Mouse (Mus musculus) spleen, adult 2 months (tissue): ENCODE data around the gene Hesx1. TPM values are rescaled to one million over a fixed set of nuclear protein-coding genes. Genes with fewer than 3 reads are reported as not detected.

Experiments
- DNase-seq, 2 experiments: peaks; one replicate each; pipeline versions ENCODE4 v3.0.0 to v3.0.0-alpha.2; 2012 to 2021; ENCODE audit warnings: low spot score in 2 of 2, low read depth in 1 of 2
- H3K27ac ChIP-seq: fragments of 200-500 bp; 2 replicates; pipeline ENCODE4 v1.5.1; 2012; ENCODE audit warnings: low read length, inconsistent platforms; ENCODE audit not compliant: insufficient read depth
- H3K27me3 ChIP-seq: fragments of 200-500 bp; 2 replicates; pipeline ENCODE4 v1.6.1; 2012; ENCODE audit warnings: mild to moderate bottlenecking, moderate library complexity, low read length, inconsistent platforms; ENCODE audit not compliant: control insufficient read depth, insufficient read depth
- H3K36me3 ChIP-seq: fragments of 200-500 bp; 2 replicates; pipeline ENCODE4 v1.6.1; 2012; ENCODE audit warnings: mild to moderate bottlenecking, low read length, inconsistent platforms; ENCODE audit not compliant: control insufficient read depth, insufficient read depth
- H3K4me1 ChIP-seq: fragments of 200-500 bp; 2 replicates; pipeline ENCODE4 v1.6.1; 2011; ENCODE audit warnings: inconsistent platforms; ENCODE audit not compliant: control insufficient read depth, insufficient read depth, insufficient read length
- H3K4me3 ChIP-seq: fragments of 200-500 bp; 2 replicates; pipeline ENCODE4 v1.5.1; 2011; ENCODE audit warnings: mild to moderate bottlenecking, inconsistent platforms; ENCODE audit not compliant: insufficient read depth, insufficient read length; ENCODE audit errors: extremely low read depth
- CTCF ChIP-seq: fragments of 200-500 bp; IDR thresholded peaks from 2 replicates; pipeline ENCODE4 v1.5.1; 2011; ENCODE audit warnings: mild to moderate bottlenecking, inconsistent platforms; ENCODE audit not compliant: insufficient read depth, insufficient read length, insufficient replicate concordance; ENCODE audit errors: extremely low read depth
- POLR2A ChIP-seq: fragments of 200-500 bp; IDR thresholded peaks from 2 replicates; pipeline ENCODE4 v1.6.1; 2011; ENCODE audit warnings: low read depth, low read length, inconsistent platforms
- WGBS: fragments of 180-500 bp; shearing (Covaris S2); methylation state at CpG from one replicate; pipeline ENCODE4 v1.1.7; 2018; 5-methylcytosine and 5-hydroxymethylcytosine counted together
- polyA plus RNA-seq: library from polyadenylated mRNA; depleted of rRNA; stranded (reverse); fragments of >200 nt; gene quantifications from 2 replicates; pipeline ENCODE4 v1.2.3, GENCODE M21; 2012

The Hesx1 gene
- polyA plus RNA-seq, 1 experiment = not detected

DNA sequence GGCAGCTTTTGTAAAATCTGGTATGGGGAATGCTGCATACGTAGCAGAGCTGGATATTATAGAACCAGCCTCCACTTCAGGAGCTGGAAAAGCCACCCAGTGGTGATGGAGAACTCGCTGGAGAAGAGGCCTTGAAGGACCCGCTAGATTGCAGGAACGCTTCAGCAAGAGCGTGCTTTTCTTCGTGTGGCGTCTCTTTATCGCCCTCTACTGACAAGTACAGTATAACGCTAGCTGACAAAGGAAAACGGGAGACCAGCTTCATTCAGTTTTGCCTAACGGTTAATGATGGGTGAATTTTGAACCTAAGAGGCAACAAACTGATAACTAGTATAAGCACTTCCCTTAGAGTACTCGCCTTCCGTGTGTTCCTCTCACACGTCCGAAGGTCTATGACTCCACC is 35.6 kb downstream of the Hesx1 start:
- TF ChIP-seq CTCF (peak; percentile 62; the same call in 1 of the 2 replicates), POLR2A (no peak)
- Histone ChIP-seq H3K4me1 (no peaks in the 10 kb centered on the region), H3K27ac (no peak overlapping the region), H3K27me3 (no peaks in the 10 kb centered on the region), H3K36me3 (no peaks in the 10 kb centered on the region), H3K4me3 (no peak overlapping the region)
- 2% methylated on average over 15 of the region's 15 CpGs for WGBS
- DNase-seq = peak in 1 of 2 experiments; percentile 30

DNA sequence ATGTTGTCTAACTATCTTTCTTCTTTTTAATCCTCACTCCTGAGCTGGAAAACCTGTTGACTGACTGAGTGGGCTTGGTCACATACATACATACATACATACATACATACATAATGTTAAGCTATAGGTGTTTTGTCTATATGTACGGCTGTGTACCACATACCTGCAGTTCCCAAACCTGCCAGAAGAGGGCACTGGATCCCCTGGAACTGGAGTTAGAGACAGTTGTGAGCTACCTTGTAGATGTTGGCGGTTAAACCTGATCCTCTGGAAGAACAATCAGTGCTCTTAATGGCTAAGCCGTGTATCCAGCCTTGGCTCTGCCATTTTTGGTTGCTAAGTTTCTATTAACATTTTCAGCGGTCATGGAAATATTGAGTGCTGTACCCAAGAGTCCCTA is 36.9 kb downstream of the Hesx1 start:
- H3K4me3 ChIP-seq = no peak overlapping the region
- WGBS = 49% methylated on average over 4 of the region's 4 CpGs
- no peaks in the 10 kb centered on the region for H3K27me3 ChIP-seq
- DNase-seq = peak in 1 of 2 experiments; percentile 70
- no peak overlapping the region for H3K27ac ChIP-seq
- H3K4me1 ChIP-seq = no peaks in the 10 kb centered on the region
- H3K36me3 ChIP-seq = no peaks in the 10 kb centered on the region
- TF ChIP-seq POLR2A (no peak), CTCF (peak; percentile 30; the same call in 1 of the 2 replicates)

DNA sequence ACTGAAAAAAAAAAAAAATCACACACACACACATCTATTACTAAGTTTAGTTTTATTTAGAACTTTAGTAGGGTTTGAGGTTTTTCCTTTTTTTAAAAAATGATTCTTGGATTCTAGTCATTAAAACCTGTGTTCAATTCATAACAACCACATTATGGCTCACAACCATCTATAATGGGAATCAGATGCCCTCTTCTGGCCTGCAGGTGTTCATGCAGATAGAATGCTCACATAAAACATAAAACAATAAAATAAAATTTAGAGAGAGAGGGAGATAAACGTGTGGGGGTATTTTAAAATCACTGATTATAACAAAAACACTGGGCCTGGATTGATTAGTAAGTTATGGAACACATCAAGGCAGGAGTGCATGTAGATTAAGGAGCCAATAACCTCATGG is 43.3 kb downstream of the Hesx1 start:
- H3K27me3 ChIP-seq = peaks cover 8% of the 10 kb centered on the region
- WGBS = 55% methylated on average over 1 of the region's 1 CpGs
- no peak overlapping the region for H3K4me3 ChIP-seq
- no peak for TF ChIP-seq CTCF
- no peak for TF ChIP-seq POLR2A
- peaks cover 7% of the 10 kb centered on the region for H3K4me1 ChIP-seq
- no peaks in the 10 kb centered on the region for H3K36me3 ChIP-seq
- no peak overlapping the region for H3K27ac ChIP-seq
- DNase-seq = no peak

DNA sequence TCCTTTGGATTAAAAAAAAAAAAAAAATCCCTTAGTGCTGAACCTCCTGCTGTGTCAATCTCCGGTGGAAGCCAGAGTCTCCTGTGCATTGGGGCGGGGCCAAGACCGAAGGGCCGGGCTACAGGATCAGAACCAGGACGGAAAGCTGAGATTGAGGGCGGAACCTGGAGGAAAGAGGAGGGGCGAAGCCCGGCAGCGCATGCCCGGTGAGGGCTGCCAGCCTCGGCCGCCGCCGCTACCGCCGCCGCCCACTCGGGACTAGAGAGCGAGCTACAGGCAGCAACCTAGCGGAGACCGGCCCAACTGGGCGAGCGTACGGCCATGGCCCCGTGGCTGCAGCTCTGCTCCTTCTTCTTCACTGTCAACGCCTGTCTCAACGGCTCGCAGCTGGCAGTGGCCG is 44.6 kb downstream of the Hesx1 start, which contains the start of gene Il17rd:
TSS of gene Il17rd (plus strand) at position 159 of the 400 bp plus-strand sequence.
- peak within 1 kb of the TSS; percentile 60 for H3K4me3 ChIP-seq
- under 1% methylated on average over 29 of the region's 29 CpGs for WGBS
- H3K27ac ChIP-seq = no peak within 1 kb of the TSS
- H3K4me1 ChIP-seq = peaks cover 10% of the 10 kb centered on the region
- H3K27me3 ChIP-seq = peaks cover 8% of the 10 kb centered on the region
- TF ChIP-seq POLR2A = no peak
- H3K36me3 ChIP-seq = no peaks in the 10 kb centered on the region
- DNase-seq = peak; percentile 34 to 80

DNA sequence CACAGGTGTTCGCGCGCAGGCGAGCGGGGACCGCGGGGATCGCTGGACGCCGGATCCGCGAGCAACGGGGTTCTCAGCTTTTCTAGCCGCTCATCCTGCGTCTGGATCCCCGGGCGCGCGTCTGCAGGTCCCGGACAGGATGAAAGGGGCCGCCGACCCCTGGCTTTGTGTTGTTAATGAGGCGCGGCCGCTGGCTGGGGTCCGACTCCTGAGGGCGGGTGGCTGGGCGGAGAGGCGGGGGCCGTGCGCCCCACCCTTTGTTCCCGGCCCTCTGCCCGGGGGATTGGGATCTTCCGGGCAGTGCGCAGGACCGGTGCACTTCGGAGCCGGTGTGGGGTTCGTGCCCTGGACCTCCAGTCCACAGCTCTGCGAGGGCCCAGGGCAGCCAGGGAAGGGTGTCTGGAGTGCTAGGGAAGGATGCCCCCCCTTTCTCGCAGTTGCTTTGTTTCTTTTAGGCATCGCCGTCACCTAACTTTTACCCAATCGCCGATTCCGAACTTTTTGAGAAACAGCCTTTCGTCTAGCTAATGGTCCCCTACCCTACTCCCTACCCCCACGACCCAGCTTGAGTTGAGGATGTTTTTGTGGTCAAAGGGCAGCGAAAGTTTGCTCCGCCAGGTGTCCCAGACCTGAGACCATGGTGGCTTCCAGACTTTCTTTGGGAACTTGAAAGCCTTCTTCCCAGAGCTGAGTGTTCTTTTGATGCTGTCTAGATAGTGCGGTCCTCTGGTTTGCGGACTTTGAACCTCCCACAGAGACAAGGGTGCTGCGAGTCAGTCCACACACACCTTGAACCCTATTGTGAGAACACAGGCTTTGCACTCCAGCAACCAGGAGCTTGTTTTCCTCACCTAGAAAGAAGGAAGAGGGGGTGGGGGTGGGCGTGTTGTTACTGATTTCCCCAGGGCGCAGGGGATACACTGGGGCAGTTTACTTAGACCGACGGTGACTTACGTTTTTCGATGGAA is 45.3 kb downstream of the Hesx1 start:
- WGBS = 2% methylated on average over 57 of the region's 59 CpGs
- peaks cover 8% of the 10 kb centered on the region for H3K27me3 ChIP-seq
- H3K4me1 ChIP-seq = peaks cover 15% of the 10 kb centered on the region
- no peak for DNase-seq
- no peak overlapping the region for H3K27ac ChIP-seq
- peak overlapping the region; percentile 60 for H3K4me3 ChIP-seq
- H3K36me3 ChIP-seq = no peaks in the 10 kb centered on the region
- no peak for TF ChIP-seq POLR2A
- TF ChIP-seq CTCF = no peak

DNA sequence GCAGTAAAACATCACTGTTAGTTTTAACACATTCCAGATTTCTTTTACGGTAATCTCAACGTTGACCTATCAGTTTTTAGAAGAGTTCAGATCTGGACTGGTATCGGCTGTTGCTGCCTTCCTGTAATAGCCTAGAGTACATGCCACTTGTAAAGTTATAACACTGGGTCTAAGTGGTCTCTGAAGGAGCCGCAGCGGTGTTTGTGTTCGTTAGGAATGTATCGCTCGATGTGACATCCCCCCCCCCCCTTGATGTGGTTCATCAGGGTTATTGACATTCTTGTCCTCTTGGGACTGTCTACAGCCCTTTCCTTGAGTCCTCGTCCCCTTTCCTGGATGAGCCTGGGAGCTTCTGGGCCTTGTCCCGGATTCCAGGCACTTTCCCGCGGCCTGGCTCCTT is 46.2 kb downstream of the Hesx1 start:
- no peak for DNase-seq
- H3K4me1 ChIP-seq = peaks cover 19% of the 10 kb centered on the region
- no peaks in the 10 kb centered on the region for H3K36me3 ChIP-seq
- no peak overlapping the region for H3K4me3 ChIP-seq
- peaks cover 8% of the 10 kb centered on the region for H3K27me3 ChIP-seq
- 48% methylated on average over 12 of the region's 12 CpGs for WGBS
- no peak for TF ChIP-seq CTCF
- TF ChIP-seq POLR2A = no peak
- H3K27ac ChIP-seq = no peak overlapping the region
